Mouse (Mus musculus): ENCODE measurements at regions not wholly inside any gene's neighbourhood (a gene's known extent, or its start where the extent isn't known, plus 50 kb on each side); places are given as distances from the start of the nearest gene placed in this dataset.

DNA sequence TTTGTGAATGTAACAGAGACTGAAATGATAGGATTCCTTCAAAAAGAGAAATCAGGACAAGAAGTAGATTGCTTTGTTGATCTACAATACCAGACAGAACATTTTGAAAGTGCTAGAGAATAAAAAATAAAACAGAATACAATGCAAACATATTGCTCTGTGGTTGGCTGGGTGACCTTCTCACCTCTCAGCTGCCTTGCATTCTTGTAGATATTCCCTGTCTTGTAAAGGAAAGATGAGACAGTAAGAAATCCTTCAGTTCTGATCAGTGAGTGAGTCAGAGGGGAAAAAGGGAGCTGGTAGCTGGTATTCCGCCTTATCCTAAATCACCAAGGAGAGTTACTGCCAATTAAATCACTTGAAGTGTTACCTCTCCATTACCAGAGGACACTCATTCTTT is 56.4 kb upstream of the Egfr start:
- TF ChIP-seq POLR2A (IDR thresholded peaks at IDR 0.05; ENCODE audit: insufficient read depth, low read depth, low read length) (no peak), CTCF (IDR thresholded peaks at IDR 0.05) (no peak)

Measured in heart, adult 2 months (tissue).